Mouse (Mus musculus) neural tube, embryonic 14.5 days (tissue): ENCODE measurements at regions not wholly inside any gene's neighbourhood (a gene's known extent, or its start where the extent isn't known, plus 50 kb on each side); places are given as distances from the start of the nearest gene placed in this dataset.
A peak's percentile ranks its signal among the peaks of the same experiment; 100 is the strongest.

Source experiments
- ATAC-seq: fragments of 200-750 bp; cut with Nextera tagmentation; 2 replicates; pipeline ENCODE4 v1.8.0; 2017; ENCODE audit warnings: low read depth, mild to moderate bottlenecking, moderate TSS enrichment, moderate library complexity
- H3K27ac ChIP-seq: fragments of 300-500 bp; sonication (generic); 2 replicates; pipeline ENCODE4 v1.5.1; 2014; ENCODE audit warnings: low read depth, mild to moderate bottlenecking, control low read depth, low read length, moderate library complexity, mixed read lengths
- H3K27me3 ChIP-seq: fragments of 300-500 bp; sonication (generic); 2 replicates; pipeline ENCODE4 v1.6.1; 2014; ENCODE audit warnings: low read length; ENCODE audit not compliant: control insufficient read depth, insufficient read depth
- H3K36me3 ChIP-seq: fragments of 300-500 bp; sonication (generic); 2 replicates; pipeline ENCODE4 v1.6.1; 2014; ENCODE audit warnings: low read length, mixed read lengths; ENCODE audit not compliant: control insufficient read depth, insufficient read depth
- H3K4me1 ChIP-seq: fragments of 300-500 bp; sonication (generic); 2 replicates; pipeline ENCODE4 v1.6.1; 2014; ENCODE audit warnings: low read length; ENCODE audit not compliant: control insufficient read depth, insufficient read depth
- H3K4me2 ChIP-seq: fragments of 300-500 bp; sonication (generic); 2 replicates; pipeline ENCODE4 v1.6.1; 2014; ENCODE audit warnings: mild to moderate bottlenecking, low read depth, low read length, control low read depth
- H3K4me3 ChIP-seq: fragments of 300-500 bp; sonication (generic); 2 replicates; pipeline ENCODE4 v1.5.1; 2014; ENCODE audit warnings: low read depth, low read length, control low read depth, mixed read lengths
- H3K9ac ChIP-seq: fragments of 300-500 bp; sonication (generic); replicated peaks from 2 replicates; pipeline ENCODE4 v1.6.1; 2014; ENCODE audit warnings: low read depth, mild to moderate bottlenecking, control low read depth, low read length, mixed read lengths
- H3K9me3 ChIP-seq: fragments of 300-500 bp; sonication (generic); 2 replicates; pipeline ENCODE4 v1.6.1; 2016; ENCODE audit warnings: low read length; ENCODE audit not compliant: control insufficient read depth
- WGBS: fragments of 180-500 bp; shearing (Covaris S2); extraction: QIAGEN DNeasy Blood & Tissue Kit; methylation state at CpG from one replicate; pipeline ENCODE4 v1.1.7; 2014; 5-methylcytosine and 5-hydroxymethylcytosine counted together

- no peak overlapping the region for H3K9ac ChIP-seq
- no peak overlapping the region for H3K4me2 ChIP-seq
- WGBS = 84% methylated on average over 5 of the region's 5 CpGs
- no peaks in the 10 kb centered on the region for H3K36me3 ChIP-seq
- ATAC-seq = no peak
- no peak overlapping the region for H3K27ac ChIP-seq
- no peak overlapping the region for H3K4me3 ChIP-seq
- H3K9me3 ChIP-seq = no peaks in the 10 kb centered on the region
- no peaks in the 10 kb centered on the region for H3K27me3 ChIP-seq
- peaks cover 6% of the 10 kb centered on the region; the same call in 1 of the 2 replicates for H3K4me1 ChIP-seq
These were observed 54.7 kb upstream of the Ptgfrn start for GRCm38 (mm10) chr3:101164771-101165170.

GRCm38 (mm10) chr3:101163991-101164434 lies 53.9 kb upstream of the Ptgfrn start:
- no peak overlapping the region for H3K4me3 ChIP-seq
- H3K4me2 ChIP-seq = no peak overlapping the region
- ATAC-seq = no peak
- peaks cover 6% of the 10 kb centered on the region; the same call in 1 of the 2 replicates for H3K4me1 ChIP-seq
- H3K36me3 ChIP-seq = no peaks in the 10 kb centered on the region
- H3K9ac ChIP-seq = no peak overlapping the region
- no peaks in the 10 kb centered on the region for H3K27me3 ChIP-seq
- H3K27ac ChIP-seq = no peak overlapping the region
- 77% methylated on average over 4 of the region's 4 CpGs for WGBS
- H3K9me3 ChIP-seq = no peaks in the 10 kb centered on the region

GRCm38 (mm10) chr3:101163160-101163990 lies 53.3 kb upstream of the Ptgfrn start:
- ATAC-seq = 0 out of 2 replicates have a peak, but pooled peaks have one; percentile 30
- Histone ChIP-seq H3K4me3 (no peak overlapping the region), H3K4me2 (no peak overlapping the region), H3K9me3 (no peaks in the 10 kb centered on the region), H3K36me3 (no peaks in the 10 kb centered on the region), H3K27me3 (no peaks in the 10 kb centered on the region), H3K9ac (no peak overlapping the region), H3K27ac (no peak overlapping the region), H3K4me1 (peaks cover 6% of the 10 kb centered on the region; the same call in 1 of the 2 replicates)
- WGBS = 36% methylated on average over 16 of the region's 16 CpGs

- H3K4me2 ChIP-seq = no peak overlapping the region
- no peak overlapping the region for H3K4me3 ChIP-seq
- no peaks in the 10 kb centered on the region for H3K9me3 ChIP-seq
- peaks cover 6% of the 10 kb centered on the region; the same call in 1 of the 2 replicates for H3K4me1 ChIP-seq
- H3K36me3 ChIP-seq = no peaks in the 10 kb centered on the region
- peak; percentile 54; the same call in 1 of the 2 replicates for ATAC-seq
- no peak overlapping the region for H3K9ac ChIP-seq
- H3K27ac ChIP-seq = no peak overlapping the region; the same call in 1 of the 2 replicates
- WGBS = 35% methylated on average over 14 of the region's 14 CpGs
- no peaks in the 10 kb centered on the region for H3K27me3 ChIP-seq
These were observed 52.6 kb upstream of the Ptgfrn start for GRCm38 (mm10) chr3:101162536-101163159.

GRCm38 (mm10) chr3:101161941-101162531 lies 52.0 kb upstream of the Ptgfrn start:
- ATAC-seq = peak; percentile 58
- no peak overlapping the region for H3K4me3 ChIP-seq
- no peaks in the 10 kb centered on the region for H3K36me3 ChIP-seq
- H3K9me3 ChIP-seq = no peaks in the 10 kb centered on the region
- H3K4me2 ChIP-seq = no peak overlapping the region
- H3K27ac ChIP-seq = peak overlapping the region; percentile 52; the same call in 1 of the 2 replicates
- 48% methylated on average over 14 of the region's 14 CpGs for WGBS
- no peaks in the 10 kb centered on the region for H3K27me3 ChIP-seq
- H3K4me1 ChIP-seq = peaks cover 6% of the 10 kb centered on the region; the same call in 1 of the 2 replicates
- H3K9ac ChIP-seq = no peak overlapping the region

GRCm38 (mm10) chr3:101161421-101161940 lies 51.4 kb upstream of the Ptgfrn start:
- 19% methylated on average over 11 of the region's 11 CpGs for WGBS
- Histone ChIP-seq H3K9me3 (no peaks in the 10 kb centered on the region), H3K36me3 (no peaks in the 10 kb centered on the region), H3K4me1 (peaks cover 6% of the 10 kb centered on the region; the same call in 1 of the 2 replicates), H3K27ac (0 out of 2 replicates have a peak overlapping the region, but pooled peaks have one; percentile 52), H3K9ac (no peak overlapping the region), H3K4me3 (no peak overlapping the region), H3K27me3 (no peaks in the 10 kb centered on the region), H3K4me2 (no peak overlapping the region)
- ATAC-seq = peak; percentile 70
